Mouse (Mus musculus): ENCODE measurements around the gene Olfr1209. TPM values are rescaled to one million over a fixed set of nuclear protein-coding genes. Genes with fewer than 3 reads are reported as not detected.

The Olfr1209 gene
- not detected in 2 replicates for polyA plus RNA-seq (2012; ENCODE audit: low replicate concordance)

GRCm38 (mm10) chr2:88915057-88915456 lies at the start of gene Olfr1209:
Gene Olfr1209 (minus strand): TSS chr2:88915157.

GRCm38 (mm10) chr2:88953669-88954068 lies 38.7 kb upstream of the Olfr1209 start, which contains the start of gene Olfr1212:
Gene Olfr1212 (plus strand): TSS chr2:88953969.

GRCm38 (mm10) chr2:88938011-88938410 lies 23.1 kb upstream of the Olfr1209 start, which contains the start of gene Olfr1211:
Gene Olfr1211 (minus strand): TSS chr2:88938111.

GRCm38 (mm10) chr2:88902211-88902610 lies 12.7 kb downstream of the Olfr1209 start, which contains the start of gene Olfr1208:
Gene Olfr1208 (minus strand): TSS chr2:88902311.

GRCm38 (mm10) chr2:88862931-88863330 lies 52.0 kb downstream of the Olfr1209 start, which contains the start of gene Olfr1206:
Gene Olfr1206 (plus strand): TSS chr2:88863231.

Other genes starting within 250 kb of the Olfr1209 start
- gene Olfr1193, start 239.5 kb downstream of the Olfr1209 start, polyA plus RNA-seq (2012; ENCODE audit: low replicate concordance), result not detected in 2 replicates
- gene Olfr1195, start 226.0 kb downstream of the Olfr1209 start, polyA plus RNA-seq (2012; ENCODE audit: low replicate concordance), result not detected in 2 replicates
- gene Olfr1196, start 210.6 kb downstream of the Olfr1209 start, polyA plus RNA-seq (2012; ENCODE audit: low replicate concordance), result not detected in 2 replicates
- gene Olfr1197, start 182.8 kb downstream of the Olfr1209 start, polyA plus RNA-seq (2012; ENCODE audit: low replicate concordance), result not detected in 2 replicates
- gene Olfr1198, start 163.8 kb downstream of the Olfr1209 start, polyA plus RNA-seq (2012; ENCODE audit: low replicate concordance), result not detected in 2 replicates
- gene Olfr1199, start 154.7 kb downstream of the Olfr1209 start, polyA plus RNA-seq (2012; ENCODE audit: low replicate concordance), result not detected in 2 replicates
- not detected in 2 replicates for gene Olfr1200, start 144.7 kb downstream of the Olfr1209 start, polyA plus RNA-seq (2012; ENCODE audit: low replicate concordance)
- gene Olfr1201, start 122.1 kb downstream of the Olfr1209 start, polyA plus RNA-seq (2012; ENCODE audit: low replicate concordance), result not detected in 2 replicates
- not detected in 2 replicates for gene Olfr1202, start 100.7 kb downstream of the Olfr1209 start, polyA plus RNA-seq (2012; ENCODE audit: low replicate concordance)
- not detected in 2 replicates for gene Olfr1205, start 85.4 kb downstream of the Olfr1209 start, polyA plus RNA-seq (2012; ENCODE audit: low replicate concordance)
- gene Olfr1204, start 65.9 kb downstream of the Olfr1209 start, polyA plus RNA-seq (2012; ENCODE audit: low replicate concordance), result not detected in 2 replicates
- gene Olfr1206, start 51.9 kb downstream of the Olfr1209 start, polyA plus RNA-seq (2012; ENCODE audit: low replicate concordance), result not detected in 2 replicates
- gene Olfr1208, start 12.8 kb downstream of the Olfr1209 start, polyA plus RNA-seq (2012; ENCODE audit: low replicate concordance), result not detected in 2 replicates
- gene Olfr1211, start 23.0 kb upstream of the Olfr1209 start, polyA plus RNA-seq (2012; ENCODE audit: low replicate concordance), result not detected in 2 replicates
- 0.33 TPM in 1 of 2 replicates, not detected in the other for gene Olfr1212, start 38.8 kb upstream of the Olfr1209 start, polyA plus RNA-seq (2012; ENCODE audit: low replicate concordance)
- not detected in 2 replicates for gene Gm13762, start 65.1 kb upstream of the Olfr1209 start, polyA plus RNA-seq (2012; ENCODE audit: low replicate concordance)
- gene Olfr1214, start 77.5 kb upstream of the Olfr1209 start, polyA plus RNA-seq (2012; ENCODE audit: low replicate concordance), result not detected in 2 replicates
- not detected in 2 replicates for gene Olfr1215, start 91.8 kb upstream of the Olfr1209 start, polyA plus RNA-seq (2012; ENCODE audit: low replicate concordance)
- gene Olfr1216, start 103.2 kb upstream of the Olfr1209 start, polyA plus RNA-seq (2012; ENCODE audit: low replicate concordance), result not detected in 2 replicates
- gene Olfr1217, start 116.9 kb upstream of the Olfr1209 start, polyA plus RNA-seq (2012; ENCODE audit: low replicate concordance), result not detected in 2 replicates
- gene Olfr1218, start 146.0 kb upstream of the Olfr1209 start, polyA plus RNA-seq (2012; ENCODE audit: low replicate concordance), result not detected in 2 replicates
- not detected in 2 replicates for gene Olfr1219, start 168.4 kb upstream of the Olfr1209 start, polyA plus RNA-seq (2012; ENCODE audit: low replicate concordance)
- not detected in 2 replicates for gene Olfr1220, start 191.7 kb upstream of the Olfr1209 start, polyA plus RNA-seq (2012; ENCODE audit: low replicate concordance)
- not detected in 2 replicates for gene Olfr1221, start 202.1 kb upstream of the Olfr1209 start, polyA plus RNA-seq (2012; ENCODE audit: low replicate concordance)
- not detected in 2 replicates for gene Olfr1222, start 217.9 kb upstream of the Olfr1209 start, polyA plus RNA-seq (2012; ENCODE audit: low replicate concordance)
- gene Olfr1223, start 236.4 kb upstream of the Olfr1209 start, polyA plus RNA-seq (2012; ENCODE audit: low replicate concordance), result not detected in 2 replicates
- 0.26 TPM in 1 of 2 replicates, not detected in the other for gene Olfr1224-ps1, start 248.9 kb upstream of the Olfr1209 start, polyA plus RNA-seq (2012; ENCODE audit: low replicate concordance)